Mouse (Mus musculus): ENCODE measurements at regions not wholly inside any gene's neighbourhood (a gene's known extent, or its start where the extent isn't known, plus 50 kb on each side); places are given as distances from the start of the nearest gene placed in this dataset.

DNA sequence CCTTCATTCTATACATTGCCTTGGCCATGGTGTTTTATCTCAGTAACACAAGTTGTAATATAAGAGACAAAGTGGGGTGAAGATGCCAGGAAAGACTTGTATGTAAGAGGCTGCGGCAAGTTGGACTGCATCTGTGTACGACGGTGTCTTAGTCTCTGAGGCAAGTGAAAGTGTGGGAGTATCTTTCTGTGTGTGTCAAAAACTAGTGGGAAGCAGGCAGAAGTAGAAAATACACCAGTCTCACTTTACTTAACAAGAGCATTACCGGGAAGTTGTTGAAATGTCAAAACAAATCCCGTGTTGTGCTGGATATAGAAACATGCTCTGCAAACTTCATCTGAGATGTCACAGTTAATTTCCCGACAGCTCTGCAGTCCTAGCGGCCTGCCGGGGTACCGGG, 200.9 kb downstream of the Kcnrg start:
- TF ChIP-seq CTCF (IDR thresholded peaks at IDR 0.05; ENCODE audit: control insufficient read depth, insufficient read depth, insufficient read length): no peak
- no peak for TF ChIP-seq FOSL1 (IDR thresholded peaks at IDR 0.05; ENCODE audit: insufficient read depth, low read length, poor library complexity, severe bottlenecking)
- TF ChIP-seq MAX (IDR thresholded peaks at IDR 0.05): no peak
- TF ChIP-seq MYOD1 (IDR thresholded peaks at IDR 0.05; ENCODE audit: control insufficient read depth, insufficient read length, low read depth): no peak
- no peak for TF ChIP-seq USF1 (IDR thresholded peaks at IDR 0.05; ENCODE audit: low read depth)
- no peak for TF ChIP-seq MYOG (IDR thresholded peaks at IDR 0.05; ENCODE audit: control insufficient read depth, extremely low read depth, insufficient read length)

All from C2C12 (cell line).